Mouse (Mus musculus) thymus, adult 2 months (tissue): ENCODE results near the gene Grin2b.

Experiments used
- CTCF ChIP-seq: fragments of 200-500 bp; IDR thresholded peaks from 2 replicates; pipeline ENCODE4 v1.5.1; 2012; ENCODE audit warnings: mild to moderate bottlenecking, control low read depth, low read length, moderate library complexity, borderline replicate concordance; ENCODE audit not compliant: control insufficient read depth, poor library complexity, insufficient read depth; ENCODE audit errors: extremely low read depth
- POLR2A ChIP-seq: fragments of 200-500 bp; IDR thresholded peaks from 2 replicates; pipeline ENCODE4 v1.6.1; 2012; ENCODE audit warnings: mild to moderate bottlenecking, low read length, control low read depth, moderate library complexity; ENCODE audit not compliant: control insufficient read depth, poor library complexity, insufficient read depth; ENCODE audit errors: extremely low read depth

DNA sequence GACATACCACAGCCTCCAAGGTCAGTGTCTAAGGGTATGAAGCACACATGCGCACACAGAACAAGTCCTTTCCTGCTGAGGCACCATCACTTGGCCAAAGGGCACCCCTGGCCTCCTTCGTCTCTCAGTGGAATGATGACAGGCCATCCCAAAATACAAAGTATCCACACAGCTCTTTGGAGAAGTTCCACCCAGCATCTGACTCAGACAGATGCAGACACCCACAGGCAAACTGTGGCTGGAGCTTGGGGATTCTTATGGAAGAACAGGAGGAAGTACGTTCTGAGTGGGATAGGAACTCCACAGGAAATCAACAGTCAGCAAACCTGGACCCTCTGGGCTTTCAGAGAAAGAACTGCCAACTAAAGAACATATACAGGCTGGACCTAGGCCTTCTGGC is 48.6 kb upstream of the Grin2b start:
- no peak for TF ChIP-seq CTCF
- TF ChIP-seq POLR2A: no peak
